Mouse (Mus musculus) layer of hippocampus, postnatal 10 days (tissue): Measurements from ENCODE around the gene Arhgap4. TPM values are rescaled to one million over a fixed set of nuclear protein-coding genes. Genes with fewer than 3 reads are reported as not detected.

Source experiments
- DNase-seq, 2 experiments: peaks; one replicate each; pipeline ENCODE4 v3.0.0; 2021; ENCODE audit warnings: low spot score in 2 of 2
- total RNA-seq, 2 experiments: library from RNA; stranded (reverse); gene quantifications; 2 replicates each; pipeline ENCODE4 v1.2.3; 2021

The Arhgap4 gene
- total RNA-seq, 2 experiments from 2014 or later: 4.6 to 5.1 TPM

DNA sequence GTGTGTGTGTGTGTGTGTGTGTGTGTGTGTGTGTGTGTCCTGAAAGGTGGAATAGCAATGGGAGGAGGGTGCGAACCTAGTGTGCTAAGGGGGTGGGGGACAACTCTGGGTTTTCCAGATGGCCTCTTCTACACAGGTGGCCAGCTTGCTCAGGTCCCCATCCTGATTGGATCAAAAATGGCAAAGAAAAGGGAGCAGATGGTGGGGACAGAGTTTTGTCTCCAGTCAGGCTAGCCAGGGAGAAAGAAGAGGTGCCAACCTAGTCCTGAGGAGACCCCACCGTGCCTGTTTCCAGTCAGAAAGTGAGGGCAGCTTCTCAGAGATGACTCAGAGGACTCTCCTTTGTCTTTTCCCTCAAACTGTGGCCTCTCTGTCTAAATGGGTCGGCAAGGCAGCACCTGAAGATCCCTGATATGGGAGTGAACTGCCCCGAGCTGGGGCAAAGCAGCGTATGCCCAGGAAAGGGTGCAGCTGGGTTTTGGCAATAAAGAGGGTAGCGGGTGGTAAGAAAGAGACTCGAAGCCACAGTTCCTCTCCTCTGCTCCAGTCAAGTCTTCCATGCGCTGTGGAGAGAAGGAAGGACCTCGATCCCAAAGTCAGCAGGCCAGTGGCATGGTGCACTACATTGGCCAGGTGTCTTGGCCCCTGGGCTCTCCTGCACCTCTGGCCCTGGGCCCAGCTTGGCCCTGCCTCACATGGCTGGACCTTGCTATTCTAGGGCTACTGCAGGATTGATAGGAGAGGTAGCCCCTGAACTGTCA lies 67.2 kb downstream of the Arhgap4 start:
- DNase-seq: no peak

Other genes starting within 250 kb of the Arhgap4 start
- 10 to 100 TPM; 77.3 to 81.8 TPM for gene Slc6a8, start 248.7 kb downstream of the Arhgap4 start, total RNA-seq
- gene Bcap31, start 205.7 kb downstream of the Arhgap4 start, total RNA-seq: 10 to 100 TPM; 69.5 to 71.1 TPM
- 10 to 100 TPM; 15.8 to 16.0 TPM for gene Abcd1, start 205.3 kb downstream of the Arhgap4 start, total RNA-seq
- 1 to 10 TPM; 6.5 to 7.9 TPM for gene Plxnb3, start 164.8 kb downstream of the Arhgap4 start, total RNA-seq
- 1 to 10 TPM; 2.2 to 3.8 TPM for gene Srpk3, start 147.5 kb downstream of the Arhgap4 start, total RNA-seq
- gene Idh3g, start 135.0 kb downstream of the Arhgap4 start, total RNA-seq: 100 to 1,000 TPM; 151 to 157 TPM
- 100 to 1,000 TPM; 101 to 104 TPM for gene Ssr4, start 134.8 kb downstream of the Arhgap4 start, total RNA-seq
- gene Pdzd4, start 96.9 kb downstream of the Arhgap4 start, total RNA-seq: 100 to 1,000 TPM; 110 to 111 TPM
- not detected for gene Avpr2, start 29.8 kb downstream of the Arhgap4 start, total RNA-seq
- 100 to 1,000 TPM; 333 to 351 TPM for gene L1cam, start 25.8 kb downstream of the Arhgap4 start, total RNA-seq
- 10 to 100 TPM; 69.8 to 72.9 TPM for gene Naa10, start 74 bp upstream of the Arhgap4 start, total RNA-seq
- gene Renbp, start 9.0 kb upstream of the Arhgap4 start, total RNA-seq: 1 to 10 TPM; 3.9 to 7.1 TPM
- 10 to 100 TPM; 72.9 to 77.8 TPM for gene Hcfc1, start 44.5 kb upstream of the Arhgap4 start, total RNA-seq
- gene Irak1, start 102.0 kb upstream of the Arhgap4 start, total RNA-seq: 10 to 100 TPM; 52.5 to 52.9 TPM
- not detected for gene Opn1mw, start 205.6 kb upstream of the Arhgap4 start, total RNA-seq
- 10 to 100 TPM; 74.3 to 75.1 TPM for gene Mecp2, start 213.5 kb upstream of the Arhgap4 start, total RNA-seq
- not detected for gene Tex28, start 246.0 kb upstream of the Arhgap4 start, total RNA-seq